Mouse (Mus musculus) forebrain, embryonic 11.5 days (tissue): ENCODE data around the gene Mrc1. TPM values are rescaled to one million over a fixed set of nuclear protein-coding genes. Genes with fewer than 3 reads are reported as not detected.

ENCODE experiments used
- ATAC-seq: fragments of 200-750 bp; cut with Nextera tagmentation; replicated peaks from 2 replicates; pipeline ENCODE4 v1.8.0; 2017; ENCODE audit warnings: moderate TSS enrichment; ENCODE audit not compliant: low FRiP score
- DNase-seq: peaks from one replicate; pipeline ENCODE4 v3.0.0-alpha.2; 2017; ENCODE audit warnings: low spot score
- H3K27ac ChIP-seq: fragments of 300-500 bp; sonication (generic); 2 replicates; pipeline ENCODE4 v1.5.1; 2014; ENCODE audit warnings: low read depth, low read length
- H3K27me3 ChIP-seq: fragments of 300-500 bp; sonication (generic); 2 replicates; pipeline ENCODE4 v1.6.1; 2014; ENCODE audit warnings: mild to moderate bottlenecking, low read length, mixed read lengths; ENCODE audit not compliant: control insufficient read depth, insufficient read depth
- H3K36me3 ChIP-seq: fragments of 300-500 bp; sonication (generic); 2 replicates; pipeline ENCODE4 v1.6.1; 2014; ENCODE audit warnings: mild to moderate bottlenecking, low read length, moderate library complexity, mixed read lengths; ENCODE audit not compliant: control insufficient read depth, insufficient read depth
- H3K4me1 ChIP-seq: fragments of 300-500 bp; sonication (generic); replicated peaks from 2 replicates; pipeline ENCODE4 v1.6.1; 2014; ENCODE audit warnings: low read length, mixed read lengths; ENCODE audit not compliant: control insufficient read depth, insufficient read depth
- H3K4me2 ChIP-seq: fragments of 300-500 bp; sonication (generic); 2 replicates; pipeline ENCODE4 v1.6.1; 2014; ENCODE audit warnings: low read depth, mild to moderate bottlenecking, low read length, moderate library complexity, mixed read lengths; ENCODE audit not compliant: severe bottlenecking
- H3K4me3 ChIP-seq: fragments of 300-500 bp; sonication (generic); 2 replicates; pipeline ENCODE4 v1.5.1; 2014; ENCODE audit warnings: low read depth, low read length
- H3K9ac ChIP-seq: fragments of 300-500 bp; sonication (generic); 2 replicates; pipeline ENCODE4 v1.6.1; 2014; ENCODE audit warnings: low read length
- H3K9me3 ChIP-seq: fragments of 300-500 bp; sonication (generic); 2 replicates; pipeline ENCODE4 v1.6.1; 2016; ENCODE audit warnings: low read length, mixed read lengths; ENCODE audit not compliant: control insufficient read depth
- WGBS: fragments of 180-500 bp; shearing (Covaris S2); extraction: QIAGEN DNeasy Blood & Tissue Kit; methylation state at CpG from one replicate; pipeline ENCODE4 v1.1.7; 2014; 5-methylcytosine and 5-hydroxymethylcytosine counted together
- polyA plus RNA-seq: library from polyadenylated mRNA; unstranded; fragments of >200 nt; fragmentation: Nextera tagmentation; extraction: Ambion mirVana; gene quantifications from 2 replicates; pipeline ENCODE4 v1.2.1, GENCODE M21; 2014

The Mrc1 gene
- polyA plus RNA-seq, 1 experiment from 2014 or later = 3.8 TPM

DNA sequence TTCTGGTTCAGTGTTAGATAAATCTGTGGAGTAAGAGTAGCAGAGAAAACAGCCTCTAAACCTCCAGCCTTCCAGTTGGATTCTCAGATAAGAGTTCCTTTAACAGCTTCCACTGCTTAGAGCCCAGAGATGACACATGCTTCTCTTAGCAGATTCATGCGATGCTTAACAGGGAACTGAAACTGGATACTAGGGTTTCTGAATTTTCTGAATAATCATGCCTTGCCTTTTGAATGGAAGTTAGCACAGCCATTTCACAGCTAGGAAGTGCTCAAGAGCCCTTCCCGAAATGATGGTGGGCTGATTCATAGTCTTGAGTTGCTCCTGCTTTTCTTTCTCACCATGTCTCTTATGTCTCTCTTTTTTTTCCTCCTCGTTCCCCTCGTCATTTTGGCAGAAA lies 22.4 kb upstream of the Mrc1 start:
- ATAC-seq = no peak
- Histone ChIP-seq H3K4me3 (no peak overlapping the region), H3K9ac (no peak overlapping the region)

GRCm38 (mm10) chr2:14210731-14211130 lies 18.5 kb upstream of the Mrc1 start:
- Histone ChIP-seq H3K27ac (no peak overlapping the region), H3K4me3 (no peak overlapping the region), H3K9me3 (no peaks in the 10 kb centered on the region), H3K4me2 (no peak overlapping the region), H3K36me3 (no peaks in the 10 kb centered on the region), H3K9ac (no peak overlapping the region), H3K27me3 (no peaks in the 10 kb centered on the region), H3K4me1 (peaks cover 2% of the 10 kb centered on the region; the same call in 1 of the 2 replicates)
- DNase-seq (no peak), ATAC-seq (no peak)
- WGBS = 86% methylated on average over 1 of the region's 1 CpGs

More for the DNA sequence above, 22.4 kb upstream of the Mrc1 start:
- WGBS = 84% methylated on average over 4 of the region's 4 CpGs
- H3K4me2 ChIP-seq = no peak overlapping the region
- no peak overlapping the region for H3K27ac ChIP-seq
- no peaks in the 10 kb centered on the region for H3K36me3 ChIP-seq
- no peaks in the 10 kb centered on the region for H3K4me1 ChIP-seq
- H3K27me3 ChIP-seq = no peaks in the 10 kb centered on the region
- DNase-seq = no peak
- H3K9me3 ChIP-seq = no peaks in the 10 kb centered on the region

- Histone ChIP-seq H3K36me3 (no peaks in the 10 kb centered on the region), H3K27ac (no peak overlapping the region), H3K27me3 (no peaks in the 10 kb centered on the region), H3K4me1 (peaks cover 2% of the 10 kb centered on the region; the same call in 1 of the 2 replicates), H3K9me3 (no peaks in the 10 kb centered on the region), H3K9ac (no peak overlapping the region), H3K4me3 (no peak overlapping the region), H3K4me2 (no peak overlapping the region)
- no peak for ATAC-seq
- DNase-seq = no peak
These were observed 17.6 kb upstream of the Mrc1 start for GRCm38 (mm10) chr2:14211606-14212005.

DNA sequence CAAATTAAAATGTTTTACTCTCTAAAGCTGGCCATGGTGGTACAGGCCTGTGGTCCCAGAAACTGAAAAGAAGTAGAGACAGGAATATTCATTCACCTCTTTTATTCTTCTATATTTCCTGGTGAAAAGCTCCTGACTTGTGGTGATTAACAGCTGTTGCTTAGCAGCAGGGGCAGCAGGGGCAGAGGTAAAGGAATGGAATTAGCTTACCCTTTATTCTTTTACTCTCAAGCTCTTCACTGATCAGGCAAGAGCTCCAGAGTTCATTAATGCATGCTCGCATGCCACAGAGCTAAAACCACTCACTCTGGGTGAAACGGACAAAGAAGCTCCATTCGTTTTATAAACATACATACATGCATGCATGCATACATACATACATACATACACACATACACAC lies 14.4 kb upstream of the Mrc1 start:
- no peak overlapping the region for H3K4me3 ChIP-seq
- no peak overlapping the region for H3K27ac ChIP-seq
- no peaks in the 10 kb centered on the region for H3K36me3 ChIP-seq
- no peak overlapping the region for H3K4me2 ChIP-seq
- 6% methylated on average over 3 of the region's 3 CpGs for WGBS
- peaks cover 2% of the 10 kb centered on the region; the same call in 1 of the 2 replicates for H3K4me1 ChIP-seq
- H3K9ac ChIP-seq = no peak overlapping the region
- no peak for DNase-seq
- H3K9me3 ChIP-seq = no peaks in the 10 kb centered on the region
- no peaks in the 10 kb centered on the region for H3K27me3 ChIP-seq
- peak; percentile 75 for ATAC-seq

DNA sequence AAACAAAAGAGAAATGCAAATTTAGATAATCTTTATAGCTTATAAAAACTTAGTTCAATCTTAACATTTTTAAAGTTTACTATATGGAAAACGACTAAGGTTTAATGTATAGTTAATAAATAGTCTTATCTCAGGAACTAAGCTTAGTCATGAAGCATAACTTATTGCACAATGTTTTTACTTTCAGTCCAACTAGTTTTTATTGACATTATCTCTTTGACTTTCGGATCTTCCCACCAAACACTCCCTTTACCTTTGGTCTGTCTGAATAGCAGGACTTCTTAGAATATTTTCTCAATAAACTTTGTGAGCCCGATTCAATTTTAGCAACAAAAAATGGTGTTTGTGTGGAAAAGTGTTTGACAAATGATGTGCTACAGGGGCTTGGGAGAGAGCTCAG lies 12.5 kb upstream of the Mrc1 start:
- 89% methylated on average over 3 of the region's 3 CpGs for WGBS
- Histone ChIP-seq H3K36me3 (no peaks in the 10 kb centered on the region), H3K4me2 (no peak overlapping the region), H3K27ac (no peak overlapping the region), H3K9ac (no peak overlapping the region), H3K4me1 (peaks cover 2% of the 10 kb centered on the region; the same call in 1 of the 2 replicates), H3K9me3 (no peaks in the 10 kb centered on the region), H3K4me3 (no peak overlapping the region), H3K27me3 (no peaks in the 10 kb centered on the region)
- ATAC-seq = no peak
- no peak for DNase-seq

DNA sequence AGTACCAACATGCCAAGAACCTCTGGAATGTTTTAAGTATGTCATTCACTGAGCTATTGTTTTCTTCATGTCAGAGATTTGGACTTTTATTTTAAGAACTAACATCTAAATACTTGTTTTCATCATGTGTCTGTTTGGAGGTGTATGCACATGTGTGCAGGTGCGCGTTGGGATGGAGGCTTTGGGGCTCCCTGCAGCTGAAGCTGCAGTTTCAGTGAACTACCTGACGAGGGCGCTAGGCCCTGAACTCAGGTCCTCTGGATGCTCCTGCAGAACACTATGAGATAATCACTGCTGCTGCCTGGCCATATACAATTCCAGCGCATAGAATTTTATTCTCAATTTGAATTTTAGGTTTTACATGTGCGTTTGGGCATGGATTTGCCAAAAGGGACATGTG lies 11.1 kb upstream of the Mrc1 start:
- DNase-seq (no peak), ATAC-seq (no peak)
- WGBS = 76% methylated on average over 6 of the region's 6 CpGs
- Histone ChIP-seq H3K36me3 (no peaks in the 10 kb centered on the region), H3K4me3 (no peak overlapping the region), H3K9ac (no peak overlapping the region), H3K4me2 (no peak overlapping the region), H3K27ac (no peak overlapping the region), H3K27me3 (no peaks in the 10 kb centered on the region), H3K4me1 (peaks cover 2% of the 10 kb centered on the region; the same call in 1 of the 2 replicates), H3K9me3 (no peaks in the 10 kb centered on the region)

DNA sequence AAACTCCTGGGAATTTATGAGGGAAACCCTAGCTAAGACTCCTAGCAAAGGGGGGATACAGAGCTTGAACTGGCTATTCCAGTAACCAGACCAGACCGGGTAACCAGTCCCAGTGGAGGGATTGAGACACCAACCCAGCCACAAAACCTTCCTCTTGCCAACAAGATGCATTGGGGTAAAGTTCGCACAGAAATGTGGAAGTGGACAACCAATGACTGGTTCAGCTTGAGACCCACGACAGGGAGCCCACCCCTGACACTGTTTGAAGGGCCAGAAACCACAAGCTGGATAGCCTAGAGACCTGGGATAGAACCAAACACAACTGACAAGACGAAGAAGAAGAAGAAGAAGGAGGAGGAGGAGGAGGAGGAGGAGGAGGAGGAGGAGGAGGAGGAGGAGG lies 4.8 kb upstream of the Mrc1 start:
- no peaks in the 10 kb centered on the region for H3K27me3 ChIP-seq
- H3K9ac ChIP-seq = no peak overlapping the region
- H3K36me3 ChIP-seq = no peaks in the 10 kb centered on the region
- H3K9me3 ChIP-seq = no peaks in the 10 kb centered on the region
- DNase-seq (no peak), ATAC-seq (no peak)
- no peak overlapping the region for H3K4me3 ChIP-seq
- H3K4me2 ChIP-seq = no peak overlapping the region
- no peak overlapping the region for H3K27ac ChIP-seq
- no peaks in the 10 kb centered on the region for H3K4me1 ChIP-seq
- WGBS = 72% methylated on average over 3 of the region's 4 CpGs

DNA sequence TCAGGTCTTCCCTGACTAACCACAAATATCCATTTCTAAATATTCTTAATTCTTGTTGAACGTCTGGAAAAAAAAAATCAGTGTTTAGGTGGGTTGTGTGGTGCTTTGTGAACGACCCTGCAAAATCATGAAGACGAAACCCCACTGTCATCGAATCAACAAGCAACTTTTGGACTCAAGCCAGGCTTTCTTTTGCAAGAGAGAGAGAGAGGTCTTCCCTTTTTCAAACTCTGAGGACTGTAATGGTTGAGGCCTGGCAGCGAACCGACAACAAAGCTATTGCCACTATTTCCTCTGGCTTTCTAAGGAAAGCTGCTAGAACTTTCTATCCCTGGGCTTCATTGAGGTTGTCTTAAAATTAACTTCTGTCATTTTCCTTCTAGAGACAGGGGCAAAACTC lies 697 bp upstream of the Mrc1 start:
- H3K4me2 ChIP-seq = no peak overlapping the region
- H3K27me3 ChIP-seq = no peaks in the 10 kb centered on the region
- H3K36me3 ChIP-seq = no peaks in the 10 kb centered on the region
- ATAC-seq = no peak
- H3K9me3 ChIP-seq = no peaks in the 10 kb centered on the region
- no peaks in the 10 kb centered on the region for H3K4me1 ChIP-seq
- no peak overlapping the region for H3K27ac ChIP-seq
- 82% methylated on average over 6 of the region's 6 CpGs for WGBS
- no peak overlapping the region for H3K9ac ChIP-seq
- DNase-seq = no peak
- no peak overlapping the region for H3K4me3 ChIP-seq

GRCm38 (mm10) chr2:14229979-14230378 lies 787 bp downstream of the Mrc1 start:
- ATAC-seq = no peak
- no peak overlapping the region for H3K27ac ChIP-seq
- no peaks in the 10 kb centered on the region for H3K36me3 ChIP-seq
- no peaks in the 10 kb centered on the region for H3K4me1 ChIP-seq
- no peak for DNase-seq
- no peak overlapping the region for H3K4me2 ChIP-seq
- 93% methylated on average over 14 of the region's 14 CpGs for WGBS
- no peaks in the 10 kb centered on the region for H3K27me3 ChIP-seq
- no peak overlapping the region for H3K9ac ChIP-seq
- H3K4me3 ChIP-seq = no peak overlapping the region
- H3K9me3 ChIP-seq = no peaks in the 10 kb centered on the region
